Mouse (Mus musculus): ENCODE results near the gene Fto. TPM values are rescaled to one million over a fixed set of nuclear protein-coding genes. Genes with fewer than 3 reads are reported as not detected.

Fto gene
- polyA plus RNA-seq, 1 experiment from 2014 or later = 149 TPM

DNA sequence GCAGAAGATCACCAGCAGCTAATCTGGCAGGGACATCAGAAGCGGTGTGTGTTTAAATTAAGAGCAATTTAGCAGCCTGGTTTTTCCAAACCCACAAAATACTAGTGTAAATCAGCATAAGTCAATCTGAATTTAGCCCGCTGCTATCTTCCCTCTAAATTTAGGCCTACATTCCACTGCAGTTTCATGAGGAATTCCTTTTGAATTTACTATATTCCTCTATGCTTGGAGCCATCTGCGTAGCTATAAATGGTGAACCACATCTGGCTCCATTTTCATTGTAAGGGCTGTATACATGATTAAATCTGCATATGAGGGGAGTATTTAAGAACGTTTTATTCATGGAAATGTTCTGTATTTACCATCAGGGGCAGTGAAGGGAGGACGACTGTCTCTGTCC is 30.7 kb upstream of the Fto start:
- no peaks in the 10 kb centered on the region for H3K4me1 ChIP-seq (replicated peaks; ENCODE audit: control insufficient read depth, insufficient read depth, low read length)
- H3K36me3 ChIP-seq (replicated peaks; ENCODE audit: control insufficient read depth, insufficient read depth) = peaks cover 7% of the 10 kb centered on the region
- DNase-seq (ENCODE audit: low spot score) (no peak), ATAC-seq (ENCODE audit: low FRiP score) (no peak)
- H3K9ac ChIP-seq = no peak overlapping the region
- WGBS = 78% methylated on average over 5 of the region's 5 CpGs
- H3K4me2 ChIP-seq (replicated peaks) = no peak overlapping the region
- no peak overlapping the region for H3K27ac ChIP-seq
- H3K9me3 ChIP-seq (ENCODE audit: control insufficient read depth, low read length) = no peaks in the 10 kb centered on the region
- no peaks in the 10 kb centered on the region for H3K27me3 ChIP-seq (ENCODE audit: control insufficient read depth, insufficient read depth, low read length)
- no peak overlapping the region for H3K4me3 ChIP-seq (replicated peaks; ENCODE audit: low read length)

DNA sequence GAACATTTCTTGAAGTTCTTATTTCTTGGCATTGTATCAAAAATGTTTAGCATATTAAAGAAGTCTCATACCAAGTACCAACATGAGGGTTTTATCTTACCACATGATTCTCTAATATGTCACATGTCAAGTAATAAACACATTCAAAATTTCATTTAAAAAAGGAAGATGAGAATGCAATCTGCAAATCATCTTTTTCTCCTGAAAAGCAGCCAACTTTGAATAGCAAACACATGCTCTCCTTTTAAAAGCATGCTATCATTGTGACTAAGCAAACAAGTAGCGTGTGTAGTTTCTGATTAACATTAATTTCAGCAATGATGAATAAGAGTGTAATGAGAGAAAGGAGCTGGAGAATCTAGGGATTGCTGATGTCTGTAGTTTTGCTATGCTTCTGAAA is 29.5 kb upstream of the Fto start:
- Histone ChIP-seq H3K36me3 (replicated peaks; ENCODE audit: control insufficient read depth, insufficient read depth) (peaks cover 7% of the 10 kb centered on the region), H3K4me3 (replicated peaks; ENCODE audit: low read length) (no peak overlapping the region), H3K9ac (no peak overlapping the region), H3K9me3 (ENCODE audit: control insufficient read depth, low read length) (no peaks in the 10 kb centered on the region), H3K27me3 (ENCODE audit: control insufficient read depth, insufficient read depth, low read length) (no peaks in the 10 kb centered on the region), H3K4me2 (replicated peaks) (no peak overlapping the region), H3K27ac (no peak overlapping the region), H3K4me1 (replicated peaks; ENCODE audit: control insufficient read depth, insufficient read depth, low read length) (no peaks in the 10 kb centered on the region)
- 93% methylated on average over 1 of the region's 1 CpGs for WGBS
- no peak for ATAC-seq (ENCODE audit: low FRiP score)
- DNase-seq (ENCODE audit: low spot score) = no peak

DNA sequence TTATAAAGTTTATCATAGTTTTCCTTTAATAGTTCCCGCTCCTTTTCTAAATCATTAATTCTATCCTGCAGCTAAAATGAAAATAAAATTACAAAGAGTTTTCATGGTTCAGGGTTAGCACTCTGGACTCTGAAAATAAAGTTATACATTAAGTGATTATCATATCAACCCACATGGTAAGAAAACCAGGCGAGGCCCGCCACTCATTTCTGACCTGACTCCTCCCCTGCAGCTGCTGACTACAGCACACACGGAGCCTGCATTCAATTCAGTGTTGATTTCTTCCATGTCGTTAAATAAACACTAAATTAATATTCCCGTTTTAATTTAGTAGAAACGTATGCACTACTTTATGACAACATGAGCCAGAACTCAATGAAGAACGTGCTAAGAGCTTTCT is 27.1 kb upstream of the Fto start:
- Histone ChIP-seq H3K27me3 (ENCODE audit: control insufficient read depth, insufficient read depth, low read length) (no peaks in the 10 kb centered on the region), H3K9me3 (ENCODE audit: control insufficient read depth, low read length) (no peaks in the 10 kb centered on the region), H3K4me2 (replicated peaks) (no peak overlapping the region), H3K9ac (no peak overlapping the region), H3K4me1 (replicated peaks; ENCODE audit: control insufficient read depth, insufficient read depth, low read length) (no peaks in the 10 kb centered on the region), H3K36me3 (replicated peaks; ENCODE audit: control insufficient read depth, insufficient read depth) (peaks cover 7% of the 10 kb centered on the region), H3K27ac (no peak overlapping the region), H3K4me3 (replicated peaks; ENCODE audit: low read length) (no peak overlapping the region)
- no peak for ATAC-seq (ENCODE audit: low FRiP score)
- no peak for DNase-seq (ENCODE audit: low spot score)
- 73% methylated on average over 8 of the region's 8 CpGs for WGBS

DNA sequence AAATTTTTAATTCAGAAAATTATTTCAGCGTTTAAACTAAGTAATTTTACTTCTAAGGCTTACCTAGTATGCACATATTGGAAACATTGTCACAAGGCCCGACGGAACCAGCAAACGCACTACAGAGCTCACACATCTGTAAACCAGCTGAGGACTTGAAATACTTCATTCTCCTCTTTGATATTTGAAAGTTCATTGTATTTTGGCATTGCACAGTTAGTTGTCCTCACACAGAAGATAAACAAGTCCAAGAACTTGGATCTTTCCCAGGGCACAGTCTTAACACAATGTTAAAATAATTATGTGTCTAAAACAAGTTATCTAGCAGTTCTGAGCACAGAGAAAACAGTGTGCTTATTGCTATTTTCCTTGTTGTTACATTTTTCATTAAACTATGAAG is 22.7 kb upstream of the Fto start:
- H3K27ac ChIP-seq = no peak overlapping the region
- no peak overlapping the region for H3K9ac ChIP-seq
- WGBS = 86% methylated on average over 4 of the region's 4 CpGs
- ATAC-seq (ENCODE audit: low FRiP score) = no peak
- no peaks in the 10 kb centered on the region for H3K4me1 ChIP-seq (replicated peaks; ENCODE audit: control insufficient read depth, insufficient read depth, low read length)
- no peaks in the 10 kb centered on the region for H3K27me3 ChIP-seq (ENCODE audit: control insufficient read depth, insufficient read depth, low read length)
- peaks cover 7% of the 10 kb centered on the region for H3K36me3 ChIP-seq (replicated peaks; ENCODE audit: control insufficient read depth, insufficient read depth)
- H3K4me2 ChIP-seq (replicated peaks) = no peak overlapping the region
- no peak overlapping the region for H3K4me3 ChIP-seq (replicated peaks; ENCODE audit: low read length)
- no peaks in the 10 kb centered on the region for H3K9me3 ChIP-seq (ENCODE audit: control insufficient read depth, low read length)
- DNase-seq (ENCODE audit: low spot score) = no peak

DNA sequence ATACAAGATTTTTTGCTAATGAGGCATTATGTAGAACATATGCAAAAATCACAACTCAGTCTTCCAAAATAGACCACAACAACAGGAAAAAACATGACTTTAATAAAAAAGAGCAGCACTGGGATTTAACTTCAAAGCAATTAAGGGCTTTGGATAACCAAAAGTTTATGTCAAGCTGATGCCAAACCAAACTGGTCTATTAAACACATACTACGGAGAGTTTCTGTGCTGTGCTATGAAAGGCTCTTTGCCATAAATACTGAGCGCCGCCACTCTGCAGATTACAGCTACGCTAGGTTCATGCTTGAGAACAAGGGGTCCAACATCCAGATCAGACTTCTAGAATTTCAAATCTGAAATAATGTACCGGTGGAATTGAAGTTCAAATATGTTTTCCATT is 17.5 kb upstream of the Fto start:
- H3K4me2 ChIP-seq (replicated peaks) = no peak overlapping the region
- no peak overlapping the region for H3K4me3 ChIP-seq (replicated peaks; ENCODE audit: low read length)
- no peak overlapping the region for H3K9ac ChIP-seq
- peaks cover 24% of the 10 kb centered on the region for H3K36me3 ChIP-seq (replicated peaks; ENCODE audit: control insufficient read depth, insufficient read depth)
- no peaks in the 10 kb centered on the region for H3K4me1 ChIP-seq (replicated peaks; ENCODE audit: control insufficient read depth, insufficient read depth, low read length)
- H3K27ac ChIP-seq = no peak overlapping the region
- ATAC-seq (ENCODE audit: low FRiP score) (no peak), DNase-seq (ENCODE audit: low spot score) (no peak)
- 90% methylated on average over 5 of the region's 5 CpGs for WGBS
- no peaks in the 10 kb centered on the region for H3K9me3 ChIP-seq (ENCODE audit: control insufficient read depth, low read length)
- no peaks in the 10 kb centered on the region for H3K27me3 ChIP-seq (ENCODE audit: control insufficient read depth, insufficient read depth, low read length)

DNA sequence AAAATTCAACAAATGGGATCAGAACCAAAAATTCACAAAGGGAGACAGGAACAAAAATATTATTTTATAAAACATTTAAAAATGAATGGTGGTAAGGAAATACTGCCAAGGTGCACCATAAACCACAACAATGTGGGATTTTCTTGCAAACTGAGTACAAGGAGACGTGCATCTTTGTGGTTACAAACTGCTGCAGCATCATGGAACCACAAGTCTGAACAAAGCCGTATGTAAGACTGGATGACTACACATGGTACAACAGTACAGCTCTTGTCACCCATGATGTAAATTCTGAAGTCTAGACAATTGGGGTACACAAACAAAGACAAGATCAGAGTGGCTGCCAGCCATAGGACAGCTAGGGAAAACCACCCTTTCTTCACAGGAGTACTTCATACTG is 14.7 kb upstream of the Fto start:
- WGBS = 92% methylated on average over 2 of the region's 2 CpGs
- Histone ChIP-seq H3K27ac (no peak overlapping the region), H3K9ac (no peak overlapping the region), H3K27me3 (ENCODE audit: control insufficient read depth, insufficient read depth, low read length) (no peaks in the 10 kb centered on the region), H3K4me3 (replicated peaks; ENCODE audit: low read length) (no peak overlapping the region), H3K9me3 (ENCODE audit: control insufficient read depth, low read length) (no peaks in the 10 kb centered on the region), H3K36me3 (replicated peaks; ENCODE audit: control insufficient read depth, insufficient read depth) (peaks cover 36% of the 10 kb centered on the region), H3K4me2 (replicated peaks) (no peak overlapping the region), H3K4me1 (replicated peaks; ENCODE audit: control insufficient read depth, insufficient read depth, low read length) (no peaks in the 10 kb centered on the region)
- DNase-seq (ENCODE audit: low spot score) (no peak), ATAC-seq (ENCODE audit: low FRiP score) (no peak)

DNA sequence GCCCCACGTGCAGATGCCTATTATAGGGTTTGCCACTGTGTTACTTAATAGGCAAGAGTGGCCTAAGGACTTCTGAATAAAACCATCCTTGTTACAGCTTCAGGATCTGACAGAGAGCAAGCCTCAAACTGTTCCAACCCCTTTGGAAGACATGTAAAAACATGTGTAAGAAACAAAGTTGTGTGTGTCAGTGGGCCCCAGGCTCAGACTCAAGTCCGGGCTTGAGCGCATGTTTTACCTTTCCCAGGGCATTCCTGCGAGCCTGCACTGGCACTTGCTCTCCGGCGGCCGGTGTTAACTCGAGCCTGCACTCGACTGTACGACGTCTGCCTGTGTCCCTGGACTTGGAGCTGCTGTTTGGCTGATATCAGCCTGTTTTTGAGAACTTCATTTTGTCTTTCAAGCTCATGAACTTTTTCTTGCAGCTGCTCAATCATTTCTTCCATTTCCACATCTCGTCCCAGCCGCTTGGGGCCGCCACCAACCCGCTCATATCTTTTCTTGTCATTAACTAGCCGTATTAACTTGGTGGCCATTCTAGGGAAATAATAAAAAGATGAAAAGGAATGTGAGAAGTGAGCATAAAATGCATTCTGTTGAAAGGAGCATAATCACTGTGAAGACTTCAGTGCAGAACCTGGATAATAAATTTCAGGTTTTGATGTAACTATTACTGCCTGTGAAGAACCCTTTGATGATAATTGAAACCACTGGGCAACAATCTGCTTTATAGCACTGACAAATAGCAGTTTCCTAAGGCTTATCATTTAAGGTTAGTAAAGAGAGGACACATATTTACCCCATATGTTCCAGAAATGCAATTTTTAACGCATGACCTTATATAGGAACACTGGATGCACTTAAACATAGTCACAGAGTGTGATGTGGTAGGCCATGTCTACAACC is 8.6 kb upstream of the Fto start:
- DNase-seq (ENCODE audit: low spot score) = no peak
- no peak for ATAC-seq (ENCODE audit: low FRiP score)

DNA sequence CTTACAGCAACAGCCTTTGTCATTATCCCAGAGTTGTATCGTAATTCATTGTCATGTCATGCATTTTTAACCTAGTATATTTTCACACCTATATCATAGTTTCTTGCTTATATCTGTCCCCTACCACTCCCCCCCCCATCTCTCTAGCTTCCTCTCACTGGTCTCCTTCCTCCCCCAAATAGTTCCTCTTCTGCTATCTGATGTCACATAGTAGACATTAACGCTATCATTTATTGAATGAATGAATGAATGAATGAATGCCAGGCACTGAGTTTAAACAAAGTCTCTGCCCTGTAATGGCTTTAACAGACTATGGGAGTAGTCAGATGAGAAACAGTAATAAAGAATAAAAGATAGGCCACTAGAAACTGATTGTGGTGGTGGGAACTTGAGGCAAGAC is 983 bp upstream of the Fto start:
- no peaks in the 10 kb centered on the region for H3K27me3 ChIP-seq (ENCODE audit: control insufficient read depth, insufficient read depth, low read length)
- peaks cover 29% of the 10 kb centered on the region for H3K4me1 ChIP-seq (replicated peaks; ENCODE audit: control insufficient read depth, insufficient read depth, low read length)
- peaks cover 6% of the 10 kb centered on the region for H3K36me3 ChIP-seq (replicated peaks; ENCODE audit: control insufficient read depth, insufficient read depth)
- DNase-seq (ENCODE audit: low spot score) = no peak
- H3K9ac ChIP-seq = peak overlapping the region; percentile 71
- H3K4me3 ChIP-seq (replicated peaks; ENCODE audit: low read length) = peak overlapping the region; percentile 67
- WGBS = 84% methylated on average over 2 of the region's 2 CpGs
- no peaks in the 10 kb centered on the region for H3K9me3 ChIP-seq (ENCODE audit: control insufficient read depth, low read length)
- no peak overlapping the region for H3K27ac ChIP-seq
- no peak for ATAC-seq (ENCODE audit: low FRiP score)
- H3K4me2 ChIP-seq (replicated peaks) = peak overlapping the region; percentile 61

More for the DNA sequence above, 8.6 kb upstream of the Fto start:
- no peak overlapping the region for H3K27ac ChIP-seq
- no peak overlapping the region for H3K9ac ChIP-seq
- H3K36me3 ChIP-seq (replicated peaks; ENCODE audit: control insufficient read depth, insufficient read depth) = peaks cover 44% of the 10 kb centered on the region
- no peaks in the 10 kb centered on the region for H3K9me3 ChIP-seq (ENCODE audit: control insufficient read depth, low read length)
- H3K4me2 ChIP-seq (replicated peaks) = no peak overlapping the region
- no peak overlapping the region for H3K4me3 ChIP-seq (replicated peaks; ENCODE audit: low read length)
- H3K4me1 ChIP-seq (replicated peaks; ENCODE audit: control insufficient read depth, insufficient read depth, low read length) = no peaks in the 10 kb centered on the region
- H3K27me3 ChIP-seq (ENCODE audit: control insufficient read depth, insufficient read depth, low read length) = no peaks in the 10 kb centered on the region
- 88% methylated on average over 17 of the region's 17 CpGs for WGBS

DNA sequence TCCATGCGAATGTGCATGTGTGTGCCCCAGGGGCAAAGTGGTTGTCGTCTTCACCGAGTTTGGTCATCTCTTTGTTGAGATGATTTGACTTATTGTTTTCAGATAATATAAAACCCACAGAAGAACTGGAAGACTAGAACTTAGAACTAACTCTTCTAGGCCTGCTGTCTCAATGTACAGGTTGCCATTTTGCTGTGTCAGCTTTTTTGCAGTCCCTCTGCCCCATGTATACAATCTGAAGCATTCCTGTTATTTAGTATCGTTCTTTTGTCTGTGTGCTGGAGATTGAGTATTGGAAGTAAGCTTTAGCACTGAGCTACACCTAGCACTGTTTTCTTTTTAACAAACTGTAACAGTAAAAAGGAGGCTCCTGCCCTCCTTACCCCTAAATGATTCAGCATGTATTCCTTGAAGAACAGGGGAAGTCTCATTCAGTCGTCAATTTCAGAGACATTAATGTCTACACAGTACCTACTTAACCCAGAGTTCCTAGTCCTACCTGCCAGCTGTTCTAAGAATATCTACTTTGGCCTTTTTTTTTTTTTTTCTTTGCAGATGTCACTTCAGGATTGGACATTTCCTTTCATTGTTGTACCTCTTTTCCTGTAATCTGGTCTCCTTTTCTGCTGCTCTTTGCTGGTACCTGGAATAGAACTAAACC is 4.4 kb downstream of the Fto start:
- no peak overlapping the region for H3K9ac ChIP-seq
- DNase-seq (ENCODE audit: low spot score) = no peak
- H3K36me3 ChIP-seq (replicated peaks; ENCODE audit: control insufficient read depth, insufficient read depth) = no peaks in the 10 kb centered on the region
- no peak overlapping the region for H3K27ac ChIP-seq
- no peaks in the 10 kb centered on the region for H3K27me3 ChIP-seq (ENCODE audit: control insufficient read depth, insufficient read depth, low read length)
- no peaks in the 10 kb centered on the region for H3K9me3 ChIP-seq (ENCODE audit: control insufficient read depth, low read length)
- H3K4me1 ChIP-seq (replicated peaks; ENCODE audit: control insufficient read depth, insufficient read depth, low read length) = peaks cover 22% of the 10 kb centered on the region
- 89% methylated on average over 5 of the region's 5 CpGs for WGBS
- H3K4me3 ChIP-seq (replicated peaks; ENCODE audit: low read length) = no peak overlapping the region
- ATAC-seq (ENCODE audit: low FRiP score) = no peak
- no peak overlapping the region for H3K4me2 ChIP-seq (replicated peaks)

All from hindbrain, embryonic 14.5 days (tissue).